Mouse (Mus musculus) forebrain, embryonic 12.5 days (tissue): Measurements from ENCODE around the gene Olfr618. TPM values are rescaled to one million over a fixed set of nuclear protein-coding genes. Genes with fewer than 3 reads are reported as not detected.

Source experiments
- microRNA-seq: library from miRNA; unstranded; fragments of <30 nt; microRNA quantifications from one replicate; pipeline ENCODE4, GENCODE M21; 2017
- polyA plus RNA-seq: library from polyadenylated mRNA; unstranded; fragments of >200 nt; fragmentation: Nextera tagmentation; extraction: Ambion mirVana; gene quantifications from 2 replicates; pipeline ENCODE4 v1.2.1, GENCODE M21; 2016

Gene Olfr618
- polyA plus RNA-seq, 1 experiment from 2014 or later = not detected

Small RNAs within 50 kb of the gene (microRNA-seq; reads per million reads assigned to microRNA genes)
- not detected for gene Gm26506

Other genes with a start within 250 kb of the Olfr618 start
- not detected in 2 replicates for gene Olfr600, start 240.4 kb upstream of the Olfr618 start, polyA plus RNA-seq
- gene Olfr601, start 227.4 kb upstream of the Olfr618 start, polyA plus RNA-seq = not detected in 2 replicates
- gene Olfr603, start 203.9 kb upstream of the Olfr618 start, polyA plus RNA-seq = not detected in 2 replicates
- gene Usp17lc, start 175.0 kb upstream of the Olfr618 start, polyA plus RNA-seq = not detected in 2 replicates
- not detected in 2 replicates for gene Olfr605, start 144.7 kb upstream of the Olfr618 start, polyA plus RNA-seq
- gene Olfr606, start 141.1 kb upstream of the Olfr618 start, polyA plus RNA-seq = not detected in 2 replicates
- not detected in 2 replicates for gene Olfr607, start 126.0 kb upstream of the Olfr618 start, polyA plus RNA-seq
- not detected in 2 replicates for gene Olfr608, start 120.2 kb upstream of the Olfr618 start, polyA plus RNA-seq
- not detected in 2 replicates for gene Olfr609, start 92.0 kb upstream of the Olfr618 start, polyA plus RNA-seq
- not detected in 2 replicates for gene Olfr610, start 78.0 kb upstream of the Olfr618 start, polyA plus RNA-seq
- not detected in 2 replicates for gene Olfr611, start 69.3 kb upstream of the Olfr618 start, polyA plus RNA-seq
- gene Olfr612, start 47.4 kb upstream of the Olfr618 start, polyA plus RNA-seq = not detected in 2 replicates
- not detected in 2 replicates for gene Olfr613, start 42.0 kb upstream of the Olfr618 start, polyA plus RNA-seq
- not detected in 2 replicates for gene Olfr615, start 34.0 kb upstream of the Olfr618 start, polyA plus RNA-seq
- not detected in 2 replicates for gene Olfr616, start 21.0 kb upstream of the Olfr618 start, polyA plus RNA-seq
- gene Olfr617, start 17.0 kb upstream of the Olfr618 start, polyA plus RNA-seq = not detected in 2 replicates
- not detected in 2 replicates for gene Olfr619, start 10.5 kb downstream of the Olfr618 start, polyA plus RNA-seq
- gene Olfr620, start 22.4 kb downstream of the Olfr618 start, polyA plus RNA-seq = not detected in 2 replicates
- not detected in 2 replicates for gene Olfr622, start 52.6 kb downstream of the Olfr618 start, polyA plus RNA-seq
- gene Olfr623, start 73.6 kb downstream of the Olfr618 start, polyA plus RNA-seq = not detected in 2 replicates
- gene Olfr624, start 81.1 kb downstream of the Olfr618 start, polyA plus RNA-seq = 0.04 TPM in 2 replicates
- not detected in 2 replicates for gene Olfr625-ps1, start 92.6 kb downstream of the Olfr618 start, polyA plus RNA-seq
- not detected in 2 replicates for gene Olfr243, start 124.6 kb downstream of the Olfr618 start, polyA plus RNA-seq
- not detected in 2 replicates for gene Olfr628, start 140.3 kb downstream of the Olfr618 start, polyA plus RNA-seq
- not detected in 2 replicates for gene Olfr629, start 154.8 kb downstream of the Olfr618 start, polyA plus RNA-seq
- not detected in 2 replicates for gene Olfr630, start 167.2 kb downstream of the Olfr618 start, polyA plus RNA-seq
- gene Olfr69, start 181.5 kb downstream of the Olfr618 start, polyA plus RNA-seq = not detected in 2 replicates
- gene Olfr68, start 189.6 kb downstream of the Olfr618 start, polyA plus RNA-seq = not detected in 2 replicates
- gene Olfr67, start 201.7 kb downstream of the Olfr618 start, polyA plus RNA-seq = not detected in 2 replicates
- 599 and 788 TPM in 2 replicates for gene Hbb-bt, start 223.9 kb downstream of the Olfr618 start, polyA plus RNA-seq
- 465 and 620 TPM in 2 replicates for gene Hbb-bs, start 238.0 kb downstream of the Olfr618 start, polyA plus RNA-seq